Mouse (Mus musculus): ENCODE results near the gene Magel2.

GRCm38 (mm10) chr7:62416173-62416572 is 39.4 kb downstream of the Magel2 start:
- TF ChIP-seq POLR2A (IDR thresholded peaks at IDR 0.05; ENCODE audit: insufficient read depth, low read length) (no peak), EP300 (IDR thresholded peaks at IDR 0.05; ENCODE audit: insufficient read depth, low read depth, low read length) (no peak), CTCF (IDR thresholded peaks at IDR 0.05; ENCODE audit: low read depth, low read length) (no peak)
